ENCODE assay signal across 8 mouse cellular contexts in the genomic region with DNA sequence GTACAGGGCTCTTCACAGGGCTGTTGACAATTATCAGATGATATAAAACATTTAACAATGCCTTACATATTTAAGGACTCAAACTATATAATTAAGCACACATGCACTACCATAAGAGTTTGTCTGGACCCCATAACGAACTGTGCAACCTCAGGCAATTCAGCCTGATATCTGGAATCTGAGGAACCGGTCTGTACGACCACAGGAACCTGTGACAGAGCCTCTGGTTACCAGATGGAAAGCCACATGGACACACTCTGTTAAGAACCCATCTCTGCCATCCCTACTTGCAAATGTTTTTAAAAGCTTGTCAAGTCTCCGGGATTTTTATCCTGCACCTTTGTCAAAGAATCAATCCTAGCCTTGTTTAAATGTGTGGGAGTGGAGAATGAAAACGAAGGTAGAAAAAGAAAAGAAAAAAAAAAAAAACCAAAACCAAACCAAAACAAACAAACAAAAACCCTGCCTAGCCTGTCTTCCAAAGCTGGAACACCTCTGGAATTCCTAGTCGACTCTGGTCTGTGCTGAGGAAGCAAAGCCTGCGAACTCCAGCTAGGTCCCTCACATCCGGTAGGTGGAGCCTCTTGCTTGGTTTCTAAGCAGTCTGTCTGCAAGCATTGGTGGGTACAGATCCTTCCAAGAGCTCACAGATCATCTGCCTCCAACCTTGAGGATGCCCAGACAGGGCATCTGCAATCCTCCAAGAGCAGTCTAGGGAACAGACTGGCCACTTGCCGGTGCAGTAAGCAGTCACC. TPM values are rescaled to one million over a fixed set of nuclear protein-coding genes. Genes with fewer than 3 reads are reported as not detected.
A peak's percentile ranks its signal among the peaks of the same experiment; 100 is the strongest.
DNase-seq lines count a peak whose midpoint lies in the region; ATAC-seq and TF ChIP-seq lines count a peak whose summit lies in the region.

No protein-coding gene starts in this region.

- 35% methylated on average over 9 of the region's 9 CpGs for WGBS in midbrain, embryonic 10.5 days
- 34% methylated on average over 9 of the region's 9 CpGs for WGBS in midbrain, embryonic 13.5 days
- WGBS in midbrain, postnatal 0 days: 33% methylated on average over 9 of the region's 9 CpGs

- no peaks in the 10 kb centered on the region for H3K9me3 ChIP-seq in midbrain, embryonic 10.5 days (replicated peaks)
- no peaks in the 10 kb centered on the region for H3K9me3 ChIP-seq in midbrain, embryonic 13.5 days
- no peaks in the 10 kb centered on the region for H3K9me3 ChIP-seq in midbrain, postnatal 0 days (ENCODE audit: low read length)

- H3K4me1 ChIP-seq in midbrain, embryonic 10.5 days: peaks cover 81% of the 10 kb centered on the region
- H3K4me1 ChIP-seq in midbrain, embryonic 13.5 days (replicated peaks): peaks cover 61% of the 10 kb centered on the region
- H3K4me1 ChIP-seq in midbrain, postnatal 0 days (ENCODE audit: insufficient read depth, low read length): peaks cover 30% of the 10 kb centered on the region

- H3K27me3 ChIP-seq in midbrain, embryonic 10.5 days (ENCODE audit: low read depth, poor library complexity, severe bottlenecking): peaks cover 45% of the 10 kb centered on the region
- H3K27me3 ChIP-seq in midbrain, embryonic 13.5 days: peaks cover 49% of the 10 kb centered on the region
- H3K27me3 ChIP-seq in midbrain, postnatal 0 days (ENCODE audit: insufficient read depth, low read length): peaks cover 13% of the 10 kb centered on the region

- no peak overlapping the region for H3K9ac ChIP-seq in midbrain, embryonic 13.5 days (replicated peaks)
- no peak overlapping the region for H3K9ac ChIP-seq in midbrain, postnatal 0 days (replicated peaks; ENCODE audit: low read length, poor library complexity, severe bottlenecking)

- peak; percentile 70 for TF ChIP-seq CTCF in gastrocnemius, adult 2 months (IDR thresholded peaks at IDR 0.05)
- peak; percentile 91 for TF ChIP-seq CTCF in midbrain, postnatal 0 days (IDR thresholded peaks at IDR 0.05)

- peak; percentile 65 for DNase-seq in midbrain, embryonic 10.5 days (ENCODE audit: low spot score)
- DNase-seq in cerebellum, adult 9-10 months: peak; percentile 81
- peak; percentile 71 for DNase-seq in gastrocnemius, adult 2 months
- DNase-seq in kidney, adult 18-20 months: peak; percentile 68
- peak; percentile 73 for DNase-seq in left cerebral cortex, postnatal 4 days
- DNase-seq in midbrain, postnatal 0 days (ENCODE audit: low spot score): peak; percentile 94
- peak; percentile 69 for DNase-seq in testis, postnatal 14 days (ENCODE audit: low spot score)

- ATAC-seq in midbrain, embryonic 13.5 days: no peak
- ATAC-seq in midbrain, postnatal 0 days (ENCODE audit: low FRiP score): peak; percentile 50; the same call in 1 of the 2 replicates

- H3K4me3 ChIP-seq in midbrain, embryonic 10.5 days: no peak overlapping the region
- no peak overlapping the region for H3K4me3 ChIP-seq in midbrain, embryonic 13.5 days (replicated peaks)
- H3K4me3 ChIP-seq in gastrocnemius, adult 2 months: peak overlapping the region; percentile 91
- H3K4me3 ChIP-seq in midbrain, postnatal 0 days (ENCODE audit: low read depth, low read length): no peak overlapping the region

- no peak overlapping the region for H3K27ac ChIP-seq in midbrain, embryonic 10.5 days (replicated peaks)
- no peak overlapping the region for H3K27ac ChIP-seq in midbrain, embryonic 13.5 days
- peak overlapping the region; percentile 99 for H3K27ac ChIP-seq in gastrocnemius, adult 2 months
- H3K27ac ChIP-seq in midbrain, postnatal 0 days (ENCODE audit: low read depth, low read length): peak overlapping the region; percentile 18; the same call in 1 of the 2 replicates

- no peaks in the 10 kb centered on the region for H3K36me3 ChIP-seq in midbrain, embryonic 10.5 days
- no peaks in the 10 kb centered on the region for H3K36me3 ChIP-seq in midbrain, embryonic 13.5 days
- no peaks in the 10 kb centered on the region for H3K36me3 ChIP-seq in midbrain, postnatal 0 days (ENCODE audit: insufficient read depth, low read length)

- intact Hi-C loops in gastrocnemius, adult 2 months (cut with DNase I): loop anchor here (1.0 to 5.0 kb wide), 4 partner anchors 43 to 168 kb away; no protein-coding TSS in a partner anchor
- intact Hi-C loops in left cerebral cortex, postnatal 4 days (cut with DNase I): loop anchor here (5.0 to 10.0 kb wide), 3 partner anchors 42 to 588 kb away; no protein-coding TSS in a partner anchor

- no peak overlapping the region for H3K4me2 ChIP-seq in midbrain, embryonic 13.5 days (replicated peaks)
- no peak overlapping the region for H3K4me2 ChIP-seq in midbrain, postnatal 0 days (ENCODE audit: low read depth, low read length, poor library complexity, severe bottlenecking)

RNA-seq across cellular contexts. Expression of gene Tpm1, which starts 4.5 kb away (rescaled TPM):
- 263 and 275 TPM in 2 replicates for polyA plus RNA-seq in midbrain, embryonic 10.5 days (2016; fragmentation: Nextera tagmentation; extraction: Ambion mirVana)
- 115 and 118 TPM in 2 replicates for polyA plus RNA-seq in midbrain, embryonic 13.5 days (2015; fragmentation: Nextera tagmentation; extraction: Ambion mirVana)
- total RNA-seq in gastrocnemius, adult 2 months (2021): over 10,000 TPM; 18,374 to 28,065 TPM
- 100 to 1,000 TPM; 147 to 152 TPM for total RNA-seq in left cerebral cortex, postnatal 4 days (2021)
- 124 and 147 TPM in 2 replicates for total RNA-seq in midbrain, postnatal 0 days (2014; rRNA removed)
- 162 and 177 TPM in 2 replicates for polyA plus RNA-seq in midbrain, postnatal 0 days (2015; fragmentation: Nextera tagmentation; extraction: Ambion mirVana)

Comparison
In these comparisons a context has a peak if more than half of its experiments do, and no peak if none do; other contexts are left out.
1. H3K27ac ChIP-seq: peak in gastrocnemius, adult 2 months (single experiment) and midbrain, postnatal 0 days (single experiment); none in midbrain, embryonic 10.5 days (single experiment) and midbrain, embryonic 13.5 days (single experiment).
2. RNA of gene Tpm1, which starts 4.5 kb away (total RNA-seq): 18,374 to 28,065 TPM in gastrocnemius, adult 2 months; 147 to 152 TPM in left cerebral cortex, postnatal 4 days and 124 to 147 TPM in midbrain, postnatal 0 days; every median in the first group is over 100 times any median in the second.
3. Peak in every context shown above with its lines, with median percentiles within 50 percentile points of each other: DNase-seq.